Mouse (Mus musculus) midbrain, postnatal 0 days (tissue): ENCODE measurements around the gene Prickle4. TPM values are rescaled to one million over a fixed set of nuclear protein-coding genes. Genes with fewer than 3 reads are reported as not detected.
A peak's percentile ranks its signal among the peaks of the same experiment; 100 is the strongest.

Experiments used
- ATAC-seq: fragments of 200-750 bp; cut with Nextera tagmentation; 2 replicates; pipeline ENCODE4 v1.8.0; 2017; ENCODE audit warnings: moderate number of reproducible peaks, mild to moderate bottlenecking, moderate TSS enrichment, moderate library complexity; ENCODE audit not compliant: low FRiP score
- DNase-seq: peaks from one replicate; pipeline ENCODE4 v3.0.0-alpha.2; 2015; ENCODE audit warnings: low spot score
- H3K27ac ChIP-seq: fragments of 300-500 bp; sonication (generic); 2 replicates; pipeline ENCODE4 v1.5.1; 2014; ENCODE audit warnings: low read depth, mild to moderate bottlenecking, low read length, mixed read lengths
- H3K27me3 ChIP-seq: fragments of 300-500 bp; sonication (generic); 2 replicates; pipeline ENCODE4 v1.6.1; 2014; ENCODE audit warnings: low read length, control low read depth, mixed read lengths; ENCODE audit not compliant: insufficient read depth
- H3K36me3 ChIP-seq: fragments of 300-500 bp; sonication (generic); 2 replicates; pipeline ENCODE4 v1.6.1; 2014; ENCODE audit warnings: low read length, control low read depth, mixed read lengths; ENCODE audit not compliant: insufficient read depth
- H3K4me1 ChIP-seq: fragments of 300-500 bp; sonication (generic); 2 replicates; pipeline ENCODE4 v1.6.1; 2014; ENCODE audit warnings: mild to moderate bottlenecking, control low read depth, antibody characterized with exemption, low read length, mixed read lengths; ENCODE audit not compliant: insufficient read depth
- H3K4me2 ChIP-seq: fragments of 300-500 bp; sonication (generic); 2 replicates; pipeline ENCODE4 v1.6.1; 2014; ENCODE audit warnings: low read depth, mild to moderate bottlenecking, low read length, mixed read lengths; ENCODE audit not compliant: poor library complexity, severe bottlenecking
- H3K4me3 ChIP-seq: fragments of 300-500 bp; sonication (generic); 2 replicates; pipeline ENCODE4 v1.5.1; 2014; ENCODE audit warnings: low read depth, mild to moderate bottlenecking, low read length, moderate library complexity
- H3K9ac ChIP-seq: fragments of 300-500 bp; sonication (generic); replicated peaks from 2 replicates; pipeline ENCODE4 v1.6.1; 2014; ENCODE audit warnings: mild to moderate bottlenecking, low read length, moderate library complexity, mixed read lengths; ENCODE audit not compliant: poor library complexity, severe bottlenecking
- H3K9me3 ChIP-seq: fragments of 300-500 bp; sonication (generic); 2 replicates; pipeline ENCODE4 v1.6.1; 2016; ENCODE audit warnings: low read length, control low read depth
- CTCF ChIP-seq: IDR thresholded peaks from 2 replicates; pipeline ENCODE4 v1.5.1; 2016; ENCODE audit warnings: antibody characterized with exemption, mild to moderate bottlenecking
- WGBS: fragments of 180-500 bp; shearing (Covaris S2); extraction: QIAGEN DNeasy Blood & Tissue Kit; methylation state at CpG from one replicate; pipeline ENCODE4 v1.1.7; 2014; 5-methylcytosine and 5-hydroxymethylcytosine counted together
- polyA plus RNA-seq: library from polyadenylated mRNA; unstranded; fragments of >200 nt; fragmentation: Nextera tagmentation; extraction: Ambion mirVana; gene quantifications from 2 replicates; pipeline ENCODE4 v1.2.1, GENCODE M21; 2015
- total RNA-seq: library from RNA; depleted of rRNA; stranded (reverse); fragments of >200 nt; gene quantifications from 2 replicates; pipeline ENCODE4 v1.2.3, GENCODE M21; 2014

The Prickle4 gene
- total and polyA plus RNA-seq, 2 experiments from 2014 or later, result 2.2 to 3.2 TPM

DNA sequence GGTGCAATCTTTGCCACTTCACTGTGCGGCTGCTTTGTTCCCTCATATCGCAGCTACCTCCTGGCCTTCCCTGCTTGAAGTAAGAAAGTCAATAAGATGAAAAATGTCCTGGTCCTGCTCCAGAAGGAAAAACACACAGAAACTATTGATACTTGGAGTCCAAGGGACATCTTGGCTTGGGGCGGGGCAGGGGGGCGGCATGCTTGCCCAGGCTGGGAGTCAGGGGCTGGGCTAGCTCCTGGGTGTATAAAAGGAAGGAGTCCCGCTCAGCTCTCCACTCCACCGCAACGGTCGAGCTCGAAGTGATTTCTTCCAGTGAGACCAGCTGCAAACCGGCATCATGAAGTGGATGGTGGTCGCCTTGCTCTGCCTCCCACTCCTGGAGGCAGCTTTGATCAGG is 32.0 kb upstream of the Prickle4 start, which contains the start of gene Pgc:
Gene Pgc, plus strand, starts transcription at position 277 of the 400 bp plus-strand sequence.
- 83% methylated on average over 11 of the region's 11 CpGs for WGBS
- TF ChIP-seq CTCF, result no peak
- ATAC-seq, result no peak

DNA sequence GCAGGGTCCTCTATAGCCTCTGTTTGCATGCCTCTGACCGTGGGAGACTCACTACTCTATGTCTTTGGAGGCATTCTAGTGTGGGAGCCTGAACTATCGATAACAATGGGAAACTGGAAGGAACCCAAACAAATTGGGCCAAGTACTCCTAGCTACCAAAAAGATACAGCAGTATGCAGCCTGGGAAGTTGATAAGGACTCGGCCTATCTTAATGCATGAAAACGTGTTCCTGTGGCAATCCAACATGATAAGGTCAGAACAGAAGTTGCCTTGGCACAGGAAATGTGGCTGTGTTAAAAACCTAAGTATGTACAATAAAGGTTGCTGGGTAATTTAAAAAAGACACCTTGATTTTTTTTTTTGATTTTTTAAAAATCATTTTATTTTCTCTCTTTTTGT is 26.6 kb upstream of the Prickle4 start:
- no peak for ATAC-seq
- WGBS, result 84% methylated on average over 4 of the region's 4 CpGs
- no peak overlapping the region for H3K4me3 ChIP-seq
- H3K4me1 ChIP-seq, result no peaks in the 10 kb centered on the region
- DNase-seq, result no peak
- H3K27me3 ChIP-seq, result no peaks in the 10 kb centered on the region
- H3K9ac ChIP-seq, result no peak overlapping the region
- TF ChIP-seq CTCF, result no peak
- H3K9me3 ChIP-seq, result no peaks in the 10 kb centered on the region
- H3K27ac ChIP-seq, result no peak overlapping the region
- H3K36me3 ChIP-seq, result no peaks in the 10 kb centered on the region
- H3K4me2 ChIP-seq, result no peak overlapping the region

More for the DNA sequence above, 32.0 kb upstream of the Prickle4 start, which contains the start of gene Pgc:
- Histone ChIP-seq H3K4me3 (no peak within 1 kb of the TSS), H3K36me3 (no peaks in the 10 kb centered on the region), H3K9ac (no peak within 1 kb of the TSS), H3K27ac (no peak within 1 kb of the TSS), H3K27me3 (no peaks in the 10 kb centered on the region), H3K4me2 (no peak within 1 kb of the TSS), H3K9me3 (no peaks in the 10 kb centered on the region), H3K4me1 (no peaks in the 10 kb centered on the region)
- no peak for DNase-seq

DNA sequence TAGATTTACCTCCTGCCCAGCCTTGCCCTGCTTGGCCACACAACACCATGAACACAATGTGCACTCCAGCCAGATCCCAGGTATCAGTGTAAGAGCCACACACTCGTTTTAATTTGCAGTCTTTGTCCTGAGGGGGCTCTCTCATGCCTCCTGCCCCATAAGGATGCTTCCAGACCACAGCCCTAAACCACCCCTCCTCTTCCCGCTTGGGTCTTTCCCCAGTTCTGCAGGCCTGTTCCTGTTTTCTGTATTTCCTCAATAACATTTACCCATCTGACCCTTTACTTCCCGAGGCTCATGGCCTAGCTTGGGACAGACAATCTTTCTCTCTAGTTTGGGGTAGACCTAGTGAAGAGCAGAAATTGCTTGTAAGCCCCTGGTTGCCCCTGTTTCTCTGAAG is 20.5 kb upstream of the Prickle4 start:
- H3K4me1 ChIP-seq, result no peaks in the 10 kb centered on the region
- H3K4me3 ChIP-seq, result no peak overlapping the region
- no peak for TF ChIP-seq CTCF
- H3K27ac ChIP-seq, result no peak overlapping the region
- no peaks in the 10 kb centered on the region for H3K9me3 ChIP-seq
- ATAC-seq (no peak), DNase-seq (no peak)
- no peak overlapping the region for H3K4me2 ChIP-seq
- no peaks in the 10 kb centered on the region for H3K36me3 ChIP-seq
- H3K27me3 ChIP-seq, result no peaks in the 10 kb centered on the region
- WGBS, result 55% methylated on average over 3 of the region's 3 CpGs
- no peak overlapping the region for H3K9ac ChIP-seq

DNA sequence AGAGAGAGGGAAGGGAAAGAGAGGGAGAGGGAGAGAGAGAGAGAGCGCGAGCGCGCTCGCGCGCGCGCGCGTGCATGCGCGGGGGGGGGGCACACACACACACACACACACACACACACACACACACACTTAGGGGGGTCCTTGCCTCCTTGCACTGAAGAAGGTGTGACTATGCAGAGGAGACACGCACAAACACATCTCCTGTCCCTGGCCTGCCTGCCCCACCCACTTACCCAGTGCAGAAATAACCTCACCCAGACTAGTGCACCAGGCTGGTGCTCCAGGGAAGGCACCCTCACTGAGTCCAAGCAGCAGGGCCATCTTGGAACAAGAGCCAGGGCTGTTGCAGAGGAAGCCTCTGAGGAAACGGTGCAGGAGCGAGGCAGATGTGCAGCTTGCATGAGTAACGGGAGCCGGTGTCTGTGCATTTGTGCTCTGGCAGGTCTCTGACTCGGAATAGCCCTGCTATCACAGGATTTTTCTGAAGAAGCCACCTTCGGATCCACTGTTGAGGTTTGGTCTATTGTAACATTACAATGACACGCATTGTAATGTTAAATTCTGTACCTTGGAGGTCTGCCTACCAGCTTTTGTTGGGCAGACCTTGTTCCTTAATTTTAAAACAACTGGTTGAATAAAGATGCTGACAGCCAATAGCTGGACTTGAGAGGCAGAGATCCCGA is 18.5 kb upstream of the Prickle4 start:
- no peak for TF ChIP-seq CTCF
- no peak overlapping the region for H3K4me3 ChIP-seq
- WGBS, result 40% methylated on average over 10 of the region's 22 CpGs
- no peak overlapping the region for H3K4me2 ChIP-seq
- no peaks in the 10 kb centered on the region for H3K4me1 ChIP-seq
- H3K9ac ChIP-seq, result no peak overlapping the region
- ATAC-seq, result no peak
- peak overlapping the region; percentile 55; the same call in 1 of the 2 replicates for H3K27ac ChIP-seq
- no peak for DNase-seq
- H3K9me3 ChIP-seq, result no peaks in the 10 kb centered on the region
- no peaks in the 10 kb centered on the region for H3K27me3 ChIP-seq
- H3K36me3 ChIP-seq, result no peaks in the 10 kb centered on the region

DNA sequence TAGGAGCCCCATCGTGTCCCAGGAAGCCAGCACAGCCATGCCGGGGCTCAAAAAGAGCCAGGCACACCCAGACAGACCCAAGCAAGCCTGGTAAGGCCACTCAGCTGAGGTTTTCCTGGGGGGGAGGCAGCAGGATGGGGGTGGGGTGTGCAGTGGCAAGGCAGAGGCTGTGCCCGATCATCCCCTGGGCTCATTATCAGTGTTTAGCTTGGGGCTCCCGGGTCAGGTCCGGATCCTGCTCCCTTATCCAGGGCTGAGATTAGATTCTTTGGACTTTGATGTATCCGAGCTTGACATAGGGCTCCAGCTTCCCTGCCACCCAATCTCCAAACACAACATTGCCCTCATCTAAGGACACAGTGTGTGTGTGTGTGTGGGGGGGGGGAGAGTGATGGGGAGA is 17.3 kb upstream of the Prickle4 start:
- H3K27ac ChIP-seq, result no peak overlapping the region
- DNase-seq (no peak), ATAC-seq (0 out of 2 replicates have a peak, but pooled peaks have one; percentile 9)
- no peaks in the 10 kb centered on the region for H3K4me1 ChIP-seq
- H3K9ac ChIP-seq, result no peak overlapping the region
- no peaks in the 10 kb centered on the region for H3K36me3 ChIP-seq
- 72% methylated on average over 6 of the region's 6 CpGs for WGBS
- no peaks in the 10 kb centered on the region for H3K9me3 ChIP-seq
- no peaks in the 10 kb centered on the region for H3K27me3 ChIP-seq
- H3K4me2 ChIP-seq, result no peak overlapping the region
- H3K4me3 ChIP-seq, result no peak overlapping the region
- no peak for TF ChIP-seq CTCF

DNA sequence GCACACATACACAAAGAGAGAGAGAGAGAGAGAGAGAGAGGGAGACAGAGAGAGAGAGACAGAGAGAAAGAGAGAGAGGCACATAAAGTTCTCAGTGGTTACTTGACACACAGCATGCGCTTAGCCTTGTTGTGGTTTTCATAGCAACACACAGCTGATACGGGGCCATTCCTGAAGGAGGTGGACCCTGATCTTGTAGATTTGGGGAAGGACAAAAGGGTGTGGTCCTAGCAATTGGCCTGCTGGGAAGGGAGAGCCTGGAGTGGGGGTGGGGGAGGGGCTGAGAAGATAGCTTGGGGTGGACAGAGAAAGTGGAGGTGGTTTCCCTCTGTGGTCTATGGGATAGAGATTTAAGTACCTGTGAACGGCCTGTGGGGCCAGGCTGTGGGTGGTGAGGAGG is 15.5 kb upstream of the Prickle4 start:
- H3K9me3 ChIP-seq, result no peaks in the 10 kb centered on the region
- no peaks in the 10 kb centered on the region; the same call in 1 of the 2 replicates for H3K36me3 ChIP-seq
- H3K4me1 ChIP-seq, result no peaks in the 10 kb centered on the region
- WGBS, result 84% methylated on average over 3 of the region's 3 CpGs
- ATAC-seq (no peak), DNase-seq (no peak)
- no peak overlapping the region for H3K4me2 ChIP-seq
- H3K27ac ChIP-seq, result no peak overlapping the region
- no peak overlapping the region for H3K9ac ChIP-seq
- no peak overlapping the region for H3K4me3 ChIP-seq
- TF ChIP-seq CTCF, result no peak
- H3K27me3 ChIP-seq, result no peaks in the 10 kb centered on the region
